Mouse (Mus musculus) intestine, embryonic 15.5 days (tissue): ENCODE data around the gene Krt35. TPM values are rescaled to one million over a fixed set of nuclear protein-coding genes. Genes with fewer than 3 reads are reported as not detected.
A peak's percentile ranks its signal among the peaks of the same experiment; 100 is the strongest.

ENCODE experiments used
- ATAC-seq: fragments of 200-750 bp; cut with Nextera tagmentation; 2 replicates; pipeline ENCODE4 v1.8.0; 2017; ENCODE audit warnings: moderate TSS enrichment, moderate library complexity
- H3K27ac ChIP-seq: fragments of 300-500 bp; sonication (generic); 2 replicates; pipeline ENCODE4 v1.5.1; 2015; ENCODE audit warnings: mild to moderate bottlenecking, inconsistent platforms
- H3K27me3 ChIP-seq: fragments of 300-500 bp; sonication (generic); replicated peaks from 2 replicates; pipeline ENCODE4 v1.6.1; 2015; ENCODE audit warnings: inconsistent platforms
- H3K36me3 ChIP-seq: fragments of 300-500 bp; sonication (generic); 2 replicates; pipeline ENCODE4 v1.6.1; 2015; ENCODE audit warnings: inconsistent platforms
- H3K4me1 ChIP-seq: fragments of 300-500 bp; sonication (generic); replicated peaks from 2 replicates; pipeline ENCODE4 v1.6.1; 2015; ENCODE audit warnings: inconsistent platforms
- H3K4me2 ChIP-seq: fragments of 300-500 bp; sonication (generic); replicated peaks from 2 replicates; pipeline ENCODE4 v1.6.1; 2015; ENCODE audit warnings: mild to moderate bottlenecking, inconsistent platforms
- H3K4me3 ChIP-seq: fragments of 300-500 bp; sonication (generic); replicated peaks from 2 replicates; pipeline ENCODE4 v1.5.1; 2015; ENCODE audit warnings: inconsistent platforms
- H3K9ac ChIP-seq: fragments of 300-500 bp; sonication (generic); 2 replicates; pipeline ENCODE4 v1.6.1; 2015; ENCODE audit warnings: inconsistent platforms
- H3K9me3 ChIP-seq: fragments of 300-500 bp; sonication (generic); 2 replicates; pipeline ENCODE4 v1.6.1; 2016; ENCODE audit warnings: inconsistent platforms
- WGBS: fragments of 180-500 bp; shearing (Covaris S2); methylation state at CpG from one replicate; pipeline ENCODE4 v1.1.7; 2015; 5-methylcytosine and 5-hydroxymethylcytosine counted together
- polyA plus RNA-seq: library from polyadenylated mRNA; unstranded; fragments of >200 nt; fragmentation: Nextera tagmentation; extraction: Ambion mirVana; gene quantifications from 2 replicates; pipeline ENCODE4 v1.2.1, GENCODE M21; 2015

The Krt35 gene
- polyA plus RNA-seq, 1 experiment from 2014 or later, result not detected

DNA sequence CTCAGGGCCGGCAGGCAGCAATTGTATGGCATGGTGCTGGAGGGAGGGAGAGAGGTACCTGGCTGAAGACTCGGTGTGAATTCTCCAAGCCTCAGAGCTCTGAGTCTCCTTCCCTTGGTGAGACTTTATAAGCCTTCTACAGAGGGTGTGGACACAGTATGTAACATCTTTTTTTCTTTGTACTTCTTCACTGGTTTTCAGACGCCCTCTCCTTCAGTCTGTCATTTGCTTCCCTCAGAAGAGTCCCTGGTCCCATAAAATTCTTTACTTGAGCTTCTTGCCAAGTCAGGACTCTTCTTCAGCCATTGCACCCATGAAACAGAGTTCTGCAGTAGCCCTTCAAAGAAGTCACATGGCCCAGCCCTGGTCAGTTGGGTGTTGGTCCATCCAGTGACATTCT is 45.6 kb downstream of the Krt35 start, which contains the start of gene Krt31:
Gene Krt31 (minus strand): TSS at position 101 of the 400 bp plus-strand sequence.
- Histone ChIP-seq H3K27ac (no peak within 1 kb of the TSS), H3K9me3 (no peaks in the 10 kb centered on the region), H3K4me1 (0 out of 2 replicates have a peak, but pooled peaks cover 3% of the 10 kb centered on the region), H3K27me3 (no peaks in the 10 kb centered on the region), H3K9ac (no peak within 1 kb of the TSS), H3K36me3 (no peaks in the 10 kb centered on the region), H3K4me3 (no peak within 1 kb of the TSS), H3K4me2 (no peak within 1 kb of the TSS)
- no peak for ATAC-seq
- WGBS, result 85% methylated on average over 3 of the region's 3 CpGs

DNA sequence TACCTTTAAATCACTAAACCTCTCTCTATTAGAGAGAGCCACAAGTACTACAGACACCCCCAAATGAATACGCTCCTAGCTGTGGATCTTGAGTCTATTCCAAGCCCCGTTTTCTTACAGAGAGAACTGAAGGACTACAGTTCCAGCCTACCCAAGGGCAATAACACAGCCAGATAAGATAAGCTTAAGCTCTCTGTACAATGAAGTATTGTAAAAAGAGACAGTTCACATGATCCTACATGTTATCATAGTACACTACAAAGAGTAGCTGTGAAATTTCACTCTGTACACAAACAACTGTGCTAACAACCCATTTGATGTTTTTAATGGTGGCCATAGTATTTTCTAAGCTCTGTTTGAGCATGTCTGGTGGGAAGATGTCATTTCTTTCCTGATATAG is 48.8 kb downstream of the Krt35 start:
- no peak overlapping the region for H3K4me2 ChIP-seq
- H3K9ac ChIP-seq, result no peak overlapping the region
- H3K36me3 ChIP-seq, result no peaks in the 10 kb centered on the region
- H3K27me3 ChIP-seq, result no peaks in the 10 kb centered on the region
- no peak overlapping the region for H3K27ac ChIP-seq
- WGBS, result 67% methylated on average over 2 of the region's 2 CpGs
- peak; percentile 78; the same call in 1 of the 2 replicates for ATAC-seq
- 0 out of 2 replicates have a peak, but pooled peaks cover 3% of the 10 kb centered on the region for H3K4me1 ChIP-seq
- no peak overlapping the region for H3K4me3 ChIP-seq
- H3K9me3 ChIP-seq, result no peaks in the 10 kb centered on the region

DNA sequence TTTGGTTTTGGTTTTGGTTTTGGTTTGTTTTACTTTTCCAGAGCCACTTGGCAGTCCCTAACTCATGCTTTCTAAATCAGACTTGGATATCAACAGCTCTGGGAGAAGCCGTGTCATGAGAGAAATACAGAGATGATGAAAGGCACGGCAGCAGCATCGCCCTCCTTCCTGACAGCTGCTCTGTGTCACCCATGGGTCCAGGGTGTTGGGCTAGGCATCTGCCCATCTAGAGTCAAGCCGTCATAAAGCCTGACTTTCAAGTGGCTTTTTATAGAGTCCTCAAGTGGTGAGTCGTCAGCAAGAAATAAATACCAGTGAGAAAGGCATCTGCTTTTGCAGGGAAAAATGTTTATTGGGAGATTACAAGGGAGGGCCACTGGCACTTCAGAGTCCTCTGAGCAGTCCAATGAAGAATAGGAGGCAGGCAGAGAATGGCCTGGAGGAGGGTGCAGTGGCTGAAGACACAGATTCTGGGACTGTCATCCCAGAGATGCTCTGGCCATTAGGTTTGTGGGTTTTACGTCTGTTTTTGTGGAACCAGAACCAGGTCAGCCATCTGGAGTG is 49.7 kb downstream of the Krt35 start:
- WGBS, result 56% methylated on average over 6 of the region's 6 CpGs
- no peak overlapping the region for H3K4me3 ChIP-seq
- H3K4me2 ChIP-seq, result no peak overlapping the region
- no peak overlapping the region for H3K27ac ChIP-seq
- no peak for ATAC-seq
- H3K36me3 ChIP-seq, result no peaks in the 10 kb centered on the region
- no peaks in the 10 kb centered on the region for H3K9me3 ChIP-seq
- H3K4me1 ChIP-seq, result 0 out of 2 replicates have a peak, but pooled peaks cover 3% of the 10 kb centered on the region
- no peak overlapping the region for H3K9ac ChIP-seq
- no peaks in the 10 kb centered on the region for H3K27me3 ChIP-seq

Other genes starting within 250 kb of the Krt35 start
- gene Krtap4-16, start 244.6 kb downstream of the Krt35 start, polyA plus RNA-seq, result not detected in 2 replicates
- gene Gm11568, start 238.3 kb downstream of the Krt35 start, polyA plus RNA-seq, result not detected in 2 replicates
- gene Gm11559, start 231.8 kb downstream of the Krt35 start, polyA plus RNA-seq, result not detected in 2 replicates
- not detected in 2 replicates for gene Krtap9-1, start 222.9 kb downstream of the Krt35 start, polyA plus RNA-seq
- gene Gm11567, start 217.1 kb downstream of the Krt35 start, polyA plus RNA-seq, result not detected in 2 replicates
- gene Krtap31-1, start 188.3 kb downstream of the Krt35 start, polyA plus RNA-seq, result not detected in 2 replicates
- gene Gm11565, start 181.5 kb downstream of the Krt35 start, polyA plus RNA-seq, result not detected in 2 replicates
- not detected in 2 replicates for gene Krtap31-2, start 159.9 kb downstream of the Krt35 start, polyA plus RNA-seq
- gene Krtap9-5, start 147.8 kb downstream of the Krt35 start, polyA plus RNA-seq, result not detected in 2 replicates
- gene Krtap29-1, start 117.2 kb downstream of the Krt35 start, polyA plus RNA-seq, result not detected in 2 replicates
- not detected in 2 replicates for gene Krtap16-1, start 109.6 kb downstream of the Krt35 start, polyA plus RNA-seq
- gene Krtap17-1, start 102.2 kb downstream of the Krt35 start, polyA plus RNA-seq, result 0.26 TPM in 1 of 2 replicates, not detected in the other
- gene Krt33a, start 80.0 kb downstream of the Krt35 start, polyA plus RNA-seq, result not detected in 2 replicates
- gene Krt33b, start 66.4 kb downstream of the Krt35 start, polyA plus RNA-seq, result 0.09 TPM in 1 of 2 replicates, not detected in the other
- not detected in 2 replicates for gene Krt34, start 54.7 kb downstream of the Krt35 start, polyA plus RNA-seq
- not detected in 2 replicates for gene Krt31, start 45.7 kb downstream of the Krt35 start, polyA plus RNA-seq
- gene Krt32, start 8.0 kb downstream of the Krt35 start, polyA plus RNA-seq, result 0.11 TPM in 1 of 2 replicates, not detected in the other
- not detected in 2 replicates for gene Krt36, start 9.4 kb upstream of the Krt35 start, polyA plus RNA-seq
- 0.50 and 0.58 TPM in 2 replicates for gene Krt13, start 25.3 kb upstream of the Krt35 start, polyA plus RNA-seq
- gene Krt15, start 39.7 kb upstream of the Krt35 start, polyA plus RNA-seq, result 4.7 and 5.9 TPM in 2 replicates
- gene Krt19, start 52.4 kb upstream of the Krt35 start, polyA plus RNA-seq, result 743 and 782 TPM in 2 replicates
- not detected in 2 replicates for gene Krt9, start 97.0 kb upstream of the Krt35 start, polyA plus RNA-seq
- 8.6 and 9.6 TPM in 2 replicates for gene Krt14, start 111.3 kb upstream of the Krt35 start, polyA plus RNA-seq
- not detected in 2 replicates for gene Krt16, start 152.7 kb upstream of the Krt35 start, polyA plus RNA-seq
- gene Krt17, start 164.8 kb upstream of the Krt35 start, polyA plus RNA-seq, result 11.6 and 12.7 TPM in 2 replicates
- gene Krt42, start 173.6 kb upstream of the Krt35 start, polyA plus RNA-seq, result not detected in 2 replicates
- 1,793 and 1,952 TPM in 2 replicates for gene Eif1, start 223.6 kb upstream of the Krt35 start, polyA plus RNA-seq
- gene Gast, start 238.2 kb upstream of the Krt35 start, polyA plus RNA-seq, result 2.1 and 2.4 TPM in 2 replicates